Mouse (Mus musculus): Measurements from ENCODE around the gene Anapc1. TPM values are rescaled to one million over a fixed set of nuclear protein-coding genes. Genes with fewer than 3 reads are reported as not detected.

Gene Anapc1
- total RNA-seq, 1 experiment = 93.3 TPM

DNA sequence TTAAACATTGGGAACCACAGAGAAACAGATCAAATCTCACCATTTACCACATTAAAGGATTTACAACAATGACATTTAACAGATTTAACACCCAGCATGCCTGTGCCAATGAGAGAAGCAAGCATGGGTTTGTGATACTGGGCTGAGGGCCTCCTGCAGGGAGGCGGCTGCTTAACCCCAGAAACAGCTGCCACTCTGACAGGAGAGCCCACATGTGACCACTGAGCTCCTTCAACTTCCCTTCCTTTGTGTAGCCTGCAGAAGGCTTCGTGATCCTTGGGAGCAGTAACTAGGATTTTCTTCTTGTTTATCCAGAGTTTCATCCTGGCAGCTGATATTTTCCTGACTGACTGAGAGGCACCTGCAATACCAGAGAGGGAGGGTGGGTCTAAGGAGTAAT, 85.7 kb downstream of the Anapc1 start:
- DNase-seq (ENCODE audit: low read depth, low spot score) = no peak
- H3K9me3 ChIP-seq (ENCODE audit: control insufficient read depth, insufficient read depth, low read depth, low read length) = no peaks in the 10 kb centered on the region; the same call in 1 of the 2 replicates

DNA sequence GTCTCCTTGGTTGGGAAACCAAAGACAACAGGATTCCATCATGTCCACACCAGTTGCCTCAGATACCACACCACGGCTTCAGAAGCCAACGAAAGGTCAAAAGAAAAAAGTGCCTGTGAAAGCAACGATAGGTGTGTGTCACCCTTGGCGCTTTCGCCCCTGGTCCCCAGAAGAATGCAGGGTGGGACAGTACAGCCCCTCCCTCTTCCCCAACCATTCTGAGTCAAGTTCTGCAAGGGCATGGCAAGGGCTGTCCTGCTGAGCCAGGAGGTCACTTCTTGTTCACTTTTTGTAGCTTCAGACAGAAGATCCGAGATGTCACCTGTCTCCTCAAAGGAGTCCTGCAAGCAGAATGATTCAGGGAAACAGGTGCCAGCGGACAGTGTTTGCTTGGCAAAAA, 94.9 kb downstream of the Anapc1 start:
- Histone ChIP-seq H3K27ac (ENCODE audit: insufficient read depth, low read depth, low read length, poor library complexity, severe bottlenecking) (no peak overlapping the region), H3K9me3 (ENCODE audit: control insufficient read depth, insufficient read depth, low read depth, low read length) (no peaks in the 10 kb centered on the region), H3K36me3 (ENCODE audit: control insufficient read depth, insufficient read depth, low read length, poor library complexity, severe bottlenecking) (no peaks in the 10 kb centered on the region), H3K4me3 (ENCODE audit: insufficient read depth in 1 of 2, low read depth in 1 of 2, low read length in 2 of 2, poor library complexity in 1 of 2, severe bottlenecking in 1 of 2) (no peak overlapping the region), H3K9ac (ENCODE audit: insufficient read depth, low read depth, low read length, poor library complexity, severe bottlenecking) (no peak overlapping the region), H3K4me1 (ENCODE audit: control insufficient read depth in 2 of 2, insufficient read depth in 2 of 2, low read length in 2 of 2, poor library complexity in 1 of 2) (peaks cover 2% of the 10 kb centered on the region in 2 experiments; a peak in 1 of 4 replicates)
- no peak for DNase-seq (ENCODE audit: low read depth, low spot score)
- TF ChIP-seq CHD2 (IDR thresholded peaks at IDR 0.05; ENCODE audit: low read depth, low read length) = no peak
- in situ Hi-C loops (cut with MboI; ENCODE audit: low sequenced_read_pairs in 2 of 2, unreplicated experiment in 2 of 2) = no loop called here

More for the DNA sequence above, 85.7 kb downstream of the Anapc1 start:
- Histone ChIP-seq H3K36me3 (ENCODE audit: control insufficient read depth, insufficient read depth, low read length, poor library complexity, severe bottlenecking) (no peaks in the 10 kb centered on the region), H3K4me3 (ENCODE audit: insufficient read depth in 1 of 2, low read depth in 1 of 2, low read length in 2 of 2, poor library complexity in 1 of 2, severe bottlenecking in 1 of 2) (no peak overlapping the region), H3K9ac (ENCODE audit: insufficient read depth, low read depth, low read length, poor library complexity, severe bottlenecking) (no peak overlapping the region), H3K4me1 (ENCODE audit: control insufficient read depth in 2 of 2, insufficient read depth in 2 of 2, low read length in 2 of 2, poor library complexity in 1 of 2) (no peaks in the 10 kb centered on the region), H3K27ac (ENCODE audit: insufficient read depth, low read depth, low read length, poor library complexity, severe bottlenecking) (no peak overlapping the region)
- in situ Hi-C loops (cut with MboI; ENCODE audit: low sequenced_read_pairs in 2 of 2, unreplicated experiment in 2 of 2) = no loop called here
- TF ChIP-seq ZNF384 (IDR thresholded peaks at IDR 0.05; ENCODE audit: low read depth, low read length) (no peak), ZC3H11A (IDR thresholded peaks at IDR 0.05; ENCODE audit: borderline replicate concordance, low read depth, low read length) (no peak), MAFK (IDR thresholded peaks at IDR 0.05; ENCODE audit: insufficient read depth, low read depth, low read length) (no peak), CHD2 (IDR thresholded peaks at IDR 0.05; ENCODE audit: low read depth, low read length) (no peak), HCFC1 (IDR thresholded peaks at IDR 0.05; ENCODE audit: borderline replicate concordance, insufficient read depth, low read length) (no peak)

DNA sequence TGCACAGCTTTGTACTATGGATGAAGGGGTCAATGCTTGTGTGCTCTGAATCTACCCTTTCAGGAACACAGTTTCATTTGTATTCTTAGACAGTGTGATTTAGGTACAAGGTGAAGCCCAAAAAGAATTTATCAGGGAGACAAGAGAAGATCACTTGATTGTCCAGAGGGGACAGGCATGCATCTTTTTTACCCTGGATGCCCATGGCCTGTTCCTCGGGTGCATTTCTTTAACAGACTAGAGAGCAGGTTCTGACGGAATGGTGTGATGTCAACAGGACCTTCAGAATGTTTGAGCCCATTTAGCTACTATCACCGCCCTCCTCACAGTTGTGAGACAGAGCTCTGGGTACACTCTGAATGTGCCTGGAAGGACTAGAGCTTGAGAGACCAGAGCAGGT, 96.3 kb downstream of the Anapc1 start, which contains the start of gene Spdye4c:
Gene Spdye4c (plus strand): TSS at position 301 of the 400 bp plus-strand sequence.
- Histone ChIP-seq H3K36me3 (ENCODE audit: control insufficient read depth, insufficient read depth, low read length, poor library complexity, severe bottlenecking) (no peaks in the 10 kb centered on the region), H3K4me1 (ENCODE audit: control insufficient read depth in 2 of 2, insufficient read depth in 2 of 2, low read length in 2 of 2, poor library complexity in 1 of 2) (peaks cover 2% of the 10 kb centered on the region in 2 experiments; a peak in 1 of 4 replicates), H3K27ac (ENCODE audit: insufficient read depth, low read depth, low read length, poor library complexity, severe bottlenecking) (no peak within 1 kb of the TSS), H3K9me3 (ENCODE audit: control insufficient read depth, insufficient read depth, low read depth, low read length) (no peaks in the 10 kb centered on the region), H3K9ac (ENCODE audit: insufficient read depth, low read depth, low read length, poor library complexity, severe bottlenecking) (no peak within 1 kb of the TSS), H3K4me3 (ENCODE audit: insufficient read depth in 1 of 2, low read depth in 1 of 2, low read length in 2 of 2, poor library complexity in 1 of 2, severe bottlenecking in 1 of 2) (no peak within 1 kb of the TSS)
- DNase-seq (ENCODE audit: low read depth, low spot score) = no peak
- in situ Hi-C loops (cut with MboI; ENCODE audit: low sequenced_read_pairs in 2 of 2, unreplicated experiment in 2 of 2) = no loop called here
- no peak for TF ChIP-seq CHD2 (IDR thresholded peaks at IDR 0.05; ENCODE audit: low read depth, low read length)
- no peak for TF ChIP-seq HCFC1 (IDR thresholded peaks at IDR 0.05; ENCODE audit: borderline replicate concordance, insufficient read depth, low read length)
- TF ChIP-seq MAFK (IDR thresholded peaks at IDR 0.05; ENCODE audit: insufficient read depth, low read depth, low read length) = no peak
- no peak for TF ChIP-seq ZNF384 (IDR thresholded peaks at IDR 0.05; ENCODE audit: low read depth, low read length)

DNA sequence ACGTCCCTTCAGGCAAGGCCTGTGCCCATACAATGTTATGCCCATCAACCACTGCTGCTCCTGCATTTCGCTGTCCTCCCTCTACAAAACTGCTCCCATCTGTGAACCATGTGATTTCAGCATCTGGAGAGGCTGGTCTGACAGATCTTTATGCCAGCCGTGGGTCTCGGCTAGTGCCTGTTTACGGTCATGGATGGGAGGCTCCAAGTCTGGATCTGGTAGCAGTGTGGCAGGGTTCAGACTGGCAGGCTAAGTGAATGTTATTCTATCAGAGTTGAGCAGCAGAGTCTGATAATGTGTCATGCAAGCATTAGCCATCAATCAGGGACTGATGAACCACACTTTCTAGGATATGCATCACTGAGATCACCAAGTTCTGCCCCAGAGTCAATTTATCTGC, 104.3 kb downstream of the Anapc1 start:
- no peaks in the 10 kb centered on the region for H3K4me1 ChIP-seq (ENCODE audit: control insufficient read depth in 2 of 2, insufficient read depth in 2 of 2, low read length in 2 of 2, poor library complexity in 1 of 2)
- in situ Hi-C loops (cut with MboI; ENCODE audit: low sequenced_read_pairs in 2 of 2, unreplicated experiment in 2 of 2) = no loop called here
- no peak for DNase-seq (ENCODE audit: low read depth, low spot score)
- H3K9me3 ChIP-seq (ENCODE audit: control insufficient read depth, insufficient read depth, low read depth, low read length) = no peaks in the 10 kb centered on the region
- H3K9ac ChIP-seq (ENCODE audit: insufficient read depth, low read depth, low read length, poor library complexity, severe bottlenecking) = no peak overlapping the region
- H3K27ac ChIP-seq (ENCODE audit: insufficient read depth, low read depth, low read length, poor library complexity, severe bottlenecking) = no peak overlapping the region
- H3K4me3 ChIP-seq (ENCODE audit: insufficient read depth in 1 of 2, low read depth in 1 of 2, low read length in 2 of 2, poor library complexity in 1 of 2, severe bottlenecking in 1 of 2) = no peak overlapping the region
- no peaks in the 10 kb centered on the region for H3K36me3 ChIP-seq (ENCODE audit: control insufficient read depth, insufficient read depth, low read length, poor library complexity, severe bottlenecking)
- TF ChIP-seq ZNF384 (IDR thresholded peaks at IDR 0.05; ENCODE audit: low read depth, low read length) (no peak), CHD2 (IDR thresholded peaks at IDR 0.05; ENCODE audit: low read depth, low read length) (no peak), ZC3H11A (IDR thresholded peaks at IDR 0.05; ENCODE audit: borderline replicate concordance, low read depth, low read length) (no peak), HCFC1 (IDR thresholded peaks at IDR 0.05; ENCODE audit: borderline replicate concordance, insufficient read depth, low read length) (no peak), MAFK (IDR thresholded peaks at IDR 0.05; ENCODE audit: insufficient read depth, low read depth, low read length) (no peak)
